In genomic region chr16:57495476-57496203, GRCm38 (mm10) we compare ENCODE assay signal across 13 mouse cellular contexts.
DNase-seq lines count a peak whose midpoint lies in the region; ATAC-seq and TF ChIP-seq lines count a peak whose summit lies in the region.
"Had no signal": no experiment of that assay in that cellular context is flagged by ENCODE, and none has a peak within 500 bp of the region (broad histone marks: within the 10 kb centered on the region; RNA-seq: fewer than 3 reads in every experiment).

No protein-coding gene starts in this region.

- H3K9ac ChIP-seq in intestine, embryonic 15.5 days: no peak overlapping the region
- H3K9ac ChIP-seq in stomach, postnatal 0 days (ENCODE audit: low read length): no peak overlapping the region
- H3K9ac ChIP-seq: liver, embryonic 15.5 days had no signal

- no peak for TF ChIP-seq EP300 in stomach, postnatal 0 days (optimal IDR thresholded peaks at IDR 0.05)

- H3K4me2 ChIP-seq in intestine, embryonic 15.5 days (replicated peaks): no peak overlapping the region
- no peak overlapping the region for H3K4me2 ChIP-seq in stomach, postnatal 0 days (replicated peaks; ENCODE audit: low read depth)
- H3K4me2 ChIP-seq: liver, embryonic 15.5 days; midbrain, embryonic 11.5 days had no signal

- no peaks in the 10 kb centered on the region for H3K9me3 ChIP-seq in heart, embryonic 10.5 days
- no peaks in the 10 kb centered on the region for H3K9me3 ChIP-seq in intestine, embryonic 15.5 days
- H3K9me3 ChIP-seq in stomach, postnatal 0 days (ENCODE audit: control insufficient read depth, low read length): no peaks in the 10 kb centered on the region
- H3K9me3 ChIP-seq: liver, embryonic 15.5 days had no signal

- no peak for DNase-seq in heart, embryonic 10.5 days (ENCODE audit: low spot score)
- no peak for DNase-seq in heart, adult 9 months (ENCODE audit: low spot score in 2 of 2)
- DNase-seq in spleen, adult 2 months (ENCODE audit: low read depth in 1 of 2, low spot score in 2 of 2): no peak
- no peak for DNase-seq in spleen, postnatal 36 days (ENCODE audit: low spot score in 2 of 2)
- DNase-seq in stomach, postnatal 0 days (ENCODE audit: low spot score): no peak
- no peak for DNase-seq in urinary bladder, postnatal 25 days (ENCODE audit: low spot score)
- DNase-seq in urinary bladder, postnatal 14 days (ENCODE audit: low spot score): no peak
- DNase-seq: cerebellum, adult 18-20 months; embryo, embryonic 11 days; kidney, postnatal 25 days had no signal

- peak; percentile 82 for ATAC-seq in intestine, embryonic 15.5 days
- ATAC-seq in stomach, postnatal 0 days (ENCODE audit: low FRiP score, low TSS enrichment): peak; percentile 90

- no peak overlapping the region for H3K4me3 ChIP-seq in heart, embryonic 10.5 days
- no peak overlapping the region; the same call in 1 of the 2 replicates for H3K4me3 ChIP-seq in spleen, adult 2 months (ENCODE audit: extremely low read depth, insufficient read depth, insufficient read length)
- no peak overlapping the region for H3K4me3 ChIP-seq in intestine, embryonic 15.5 days (replicated peaks)
- H3K4me3 ChIP-seq in stomach, postnatal 0 days (ENCODE audit: low read depth, low read length): no peak overlapping the region
- H3K4me3 ChIP-seq: liver, embryonic 15.5 days had no signal

- TF ChIP-seq CTCF in spleen, adult 2 months (IDR thresholded peaks at IDR 0.05; ENCODE audit: extremely low read depth, insufficient read depth, insufficient read length, insufficient replicate concordance): no peak
- no peak for TF ChIP-seq CTCF in stomach, postnatal 0 days (IDR thresholded peaks at IDR 0.05; ENCODE audit: low read depth)

- peaks cover 17% of the 10 kb centered on the region for H3K4me1 ChIP-seq in heart, embryonic 10.5 days
- H3K4me1 ChIP-seq in spleen, adult 2 months (ENCODE audit: control insufficient read depth, insufficient read depth, insufficient read length): peaks cover 6% of the 10 kb centered on the region
- 0 out of 2 replicates have a peak, but pooled peaks cover 2% of the 10 kb centered on the region for H3K4me1 ChIP-seq in intestine, embryonic 15.5 days (replicated peaks)
- H3K4me1 ChIP-seq in stomach, postnatal 0 days (replicated peaks; ENCODE audit: control insufficient read depth, insufficient read depth): no peaks in the 10 kb centered on the region
- H3K4me1 ChIP-seq: liver, embryonic 15.5 days had no signal

- peak overlapping the region; percentile 10; the same call in 1 of the 2 replicates for H3K27ac ChIP-seq in heart, embryonic 10.5 days
- peak overlapping the region; percentile 68 for H3K27ac ChIP-seq in spleen, adult 2 months (ENCODE audit: insufficient read depth, low read length)
- 0 out of 2 replicates have a peak overlapping the region, but pooled peaks have one; percentile 22 for H3K27ac ChIP-seq in intestine, embryonic 15.5 days
- H3K27ac ChIP-seq in stomach, postnatal 0 days (replicated peaks): peak overlapping the region; percentile 65
- H3K27ac ChIP-seq: liver, embryonic 15.5 days had no signal

- no peaks in the 10 kb centered on the region for H3K36me3 ChIP-seq in heart, embryonic 10.5 days
- H3K36me3 ChIP-seq in spleen, adult 2 months (ENCODE audit: control insufficient read depth, insufficient read depth, low read length): no peaks in the 10 kb centered on the region
- no peaks in the 10 kb centered on the region for H3K36me3 ChIP-seq in intestine, embryonic 15.5 days
- H3K36me3 ChIP-seq in stomach, postnatal 0 days (ENCODE audit: control insufficient read depth, insufficient read depth, low read length): no peaks in the 10 kb centered on the region
- H3K36me3 ChIP-seq: liver, embryonic 15.5 days had no signal

- 73% methylated on average over 10 of the region's 10 CpGs for WGBS in heart, embryonic 10.5 days
- 44% methylated on average over 10 of the region's 10 CpGs for WGBS in spleen, adult 2 months
- 71% methylated on average over 10 of the region's 10 CpGs for WGBS in intestine, embryonic 15.5 days
- 59% methylated on average over 10 of the region's 10 CpGs for WGBS in stomach, postnatal 0 days

- no peaks in the 10 kb centered on the region for H3K27me3 ChIP-seq in heart, embryonic 10.5 days (ENCODE audit: insufficient read depth, poor library complexity, severe bottlenecking)
- no peaks in the 10 kb centered on the region for H3K27me3 ChIP-seq in spleen, adult 2 months (ENCODE audit: control insufficient read depth, insufficient read depth, low read length)
- H3K27me3 ChIP-seq in intestine, embryonic 15.5 days (replicated peaks): no peaks in the 10 kb centered on the region
- no peaks in the 10 kb centered on the region for H3K27me3 ChIP-seq in stomach, postnatal 0 days (ENCODE audit: control insufficient read depth, insufficient read depth, low read length)
- H3K27me3 ChIP-seq: liver, embryonic 15.5 days had no signal

- TF ChIP-seq POLR2A in spleen, adult 2 months (IDR thresholded peaks at IDR 0.05; ENCODE audit: low read depth, low read length): no peak

Comparison
In these comparisons a context has a peak if more than half of its experiments do, and no peak if none do; other contexts are left out.
1. H3K27ac ChIP-seq: peak in every context shown above with its lines; median percentile 68 in spleen, adult 2 months; 65 in stomach, postnatal 0 days; 22 in intestine, embryonic 15.5 days; 10 in heart, embryonic 10.5 days.